Mouse (Mus musculus) left cerebral cortex, postnatal 25 days (tissue): ENCODE measurements around the gene Tnrc18. TPM values are rescaled to one million over a fixed set of nuclear protein-coding genes. Genes with fewer than 3 reads are reported as not detected.

Experiments used
- DNase-seq, 2 experiments: peaks; one replicate each; pipeline ENCODE4 v3.0.0; 2022; ENCODE audit warnings: low spot score in 2 of 2, mixed read lengths in 1 of 2
- intact Hi-C: fragments of 180-260 bp; cut with DNase I; formaldehyde crosslinking; loops from one replicate; pipeline ENCODE4 v1.15.1; 2025
- total RNA-seq, 2 experiments: library from RNA; stranded (reverse); gene quantifications; 2 replicates each; pipeline ENCODE4 v1.2.3; 2021

The Tnrc18 gene
- total RNA-seq, 2 experiments from 2014 or later = 114 to 125 TPM

DNA sequence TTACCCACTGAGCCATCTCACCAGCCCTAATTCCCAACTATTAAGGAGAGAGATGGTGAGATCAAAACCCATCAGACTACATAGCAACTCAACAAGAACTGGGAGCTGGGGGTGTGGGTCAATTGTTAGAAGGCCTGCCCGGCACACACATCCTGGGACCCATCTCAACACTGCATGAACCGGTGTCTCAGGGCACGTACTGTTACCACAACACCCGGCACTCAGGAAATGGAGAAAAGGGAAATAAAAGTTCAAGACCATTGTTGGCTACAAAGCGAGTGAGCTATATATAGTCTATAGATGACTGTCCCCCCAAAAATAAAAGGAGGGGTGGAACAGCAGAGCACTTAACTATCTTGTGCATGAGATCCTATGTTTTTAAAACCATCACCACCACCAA lies 30.8 kb downstream of the Tnrc18 start:
- intact Hi-C loops = no loop called here
- DNase-seq = no peak

- DNase-seq = no peak
- intact Hi-C loops = no loop called here
Observed at GRCm38 (mm10) chr5:142786215-142786614, 31.2 kb downstream of the Tnrc18 start.

DNA sequence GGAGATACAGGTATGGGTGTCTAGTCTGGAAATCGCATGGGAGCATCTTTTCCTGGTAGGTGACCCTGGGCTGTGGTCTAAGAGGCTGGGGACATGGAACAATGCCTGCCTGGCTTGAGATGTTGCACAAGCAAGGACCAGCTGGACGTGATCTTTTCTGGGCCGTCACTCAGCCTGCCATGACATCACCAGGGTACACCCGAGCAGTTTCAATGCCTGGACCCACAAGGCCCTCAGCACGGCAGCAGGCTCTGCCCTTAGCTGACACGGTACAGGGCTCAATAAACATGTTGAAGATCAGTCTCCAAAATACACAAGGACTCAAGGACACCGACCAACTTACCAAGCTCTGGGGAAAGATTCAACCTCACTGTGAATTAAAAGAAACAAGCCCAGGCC lies 34.3 kb downstream of the Tnrc18 start:
- intact Hi-C loops = no loop called here
- no peak for DNase-seq

GRCm38 (mm10) chr5:142782459-142783141 lies 34.9 kb downstream of the Tnrc18 start:
- intact Hi-C loops = no loop called here
- DNase-seq = no peak

DNA sequence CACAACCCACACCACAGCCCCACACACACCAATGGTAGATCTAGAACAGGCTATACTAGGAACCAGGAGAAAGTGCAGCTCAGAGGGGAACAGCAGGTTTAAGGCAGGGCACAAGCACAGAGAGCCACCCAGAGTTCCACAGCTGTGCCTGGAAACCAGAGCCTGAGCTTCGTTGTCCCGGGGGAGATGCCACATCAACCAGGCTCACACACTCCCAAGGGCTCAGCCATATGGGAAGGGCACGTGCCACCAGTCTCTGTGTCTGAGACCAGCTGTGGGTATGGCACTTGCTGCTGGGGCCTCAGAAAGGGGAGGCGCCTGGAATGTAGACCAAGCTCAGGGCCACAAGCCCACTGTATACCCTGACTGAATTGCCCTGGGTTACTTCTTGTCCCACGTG lies 36.9 kb downstream of the Tnrc18 start:
- intact Hi-C loops = no loop called here
- no peak for DNase-seq

DNA sequence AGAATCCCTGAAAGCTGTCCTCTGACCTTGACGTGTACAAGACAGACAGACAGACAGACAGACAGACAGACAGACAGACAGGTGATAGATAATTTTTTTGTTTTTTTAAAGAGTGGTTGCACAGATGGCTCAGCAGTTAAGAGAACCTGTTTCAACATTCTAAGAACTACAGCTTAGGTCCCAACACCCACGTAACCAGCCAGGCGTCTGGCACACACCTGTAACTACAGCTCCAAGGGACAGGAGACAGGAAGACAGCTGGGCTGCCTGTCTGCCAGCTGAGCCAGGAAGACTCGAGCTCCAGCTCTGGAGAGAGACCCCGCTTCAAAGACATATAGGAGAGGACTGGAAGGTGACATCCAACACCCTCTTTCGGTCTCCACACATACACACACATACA lies 38.6 kb downstream of the Tnrc18 start:
- peak in 1 of 2 experiments; percentile 26 for DNase-seq
- intact Hi-C loops = no loop called here

GRCm38 (mm10) chr5:142778135-142778534 lies 39.3 kb downstream of the Tnrc18 start:
- DNase-seq = no peak
- intact Hi-C loops = no loop called here

- intact Hi-C loops = no loop called here
- DNase-seq = no peak
Observed at GRCm38 (mm10) chr5:142776080-142776479, 41.4 kb downstream of the Tnrc18 start.

DNA sequence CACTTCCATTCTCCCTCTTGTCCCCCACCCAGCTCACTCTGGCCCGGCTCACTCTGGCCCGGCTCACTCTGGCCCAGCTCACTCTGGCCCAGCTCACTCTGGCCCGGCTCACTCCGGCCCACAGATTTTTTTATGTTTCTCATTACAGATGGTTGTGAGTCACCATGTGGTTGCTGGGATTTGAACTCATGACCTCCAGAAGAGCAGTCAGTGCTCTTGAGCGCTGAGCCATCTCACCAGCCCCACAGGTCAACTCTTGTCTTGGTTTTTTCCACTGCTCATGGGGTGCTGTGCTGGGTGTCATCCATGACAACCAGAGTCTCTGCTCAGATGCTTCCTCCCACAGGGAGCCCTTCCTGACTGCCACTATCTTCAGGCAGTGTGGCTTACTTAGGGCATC lies 42.7 kb downstream of the Tnrc18 start:
- intact Hi-C loops = no loop called here
- no peak for DNase-seq

- no peak for DNase-seq
- intact Hi-C loops = no loop called here
Observed at GRCm38 (mm10) chr5:142771964-142772363, 45.5 kb downstream of the Tnrc18 start.

DNA sequence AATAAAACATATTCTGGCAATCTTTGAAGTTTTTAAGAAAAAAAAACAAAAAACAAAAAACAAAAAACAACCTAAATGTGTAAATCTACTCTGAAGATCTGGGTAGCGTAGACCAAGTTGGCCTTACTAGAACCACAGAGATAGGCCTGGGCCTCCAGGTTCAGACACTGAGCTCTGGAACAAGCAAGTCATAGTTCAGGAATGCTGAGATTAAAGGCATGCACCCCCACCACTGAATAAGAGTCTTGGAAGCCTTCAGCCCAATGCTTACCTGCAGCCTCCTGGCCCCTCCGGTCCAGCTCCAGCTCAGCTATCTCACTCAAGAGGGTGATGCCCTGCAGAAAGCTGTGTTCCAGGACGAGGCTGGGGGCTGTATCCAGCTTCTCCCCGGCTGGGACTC lies 46.4 kb downstream of the Tnrc18 start:
- intact Hi-C loops = no loop called here
- no peak for DNase-seq

DNA sequence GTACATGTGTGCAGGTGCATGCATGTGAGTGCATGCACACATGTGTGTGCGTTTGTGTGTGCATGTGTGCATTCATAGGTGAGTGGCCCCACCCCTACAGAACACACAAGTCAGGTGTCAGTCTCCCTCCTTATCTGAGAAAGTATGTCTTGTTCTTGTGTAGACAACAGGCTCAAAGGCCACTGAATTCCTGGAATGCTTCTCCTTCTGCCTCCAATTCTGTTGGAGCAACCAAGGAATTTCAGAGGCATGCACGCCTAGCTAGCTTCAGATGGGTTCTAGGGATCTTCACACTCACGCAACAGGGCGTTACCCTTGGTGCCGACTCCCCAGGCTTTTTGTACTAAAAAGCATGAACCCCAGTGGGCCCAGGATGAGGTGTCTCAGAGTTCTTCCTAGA lies 47.8 kb downstream of the Tnrc18 start:
- intact Hi-C loops = loop anchor here (2.0 to 10.0 kb wide), 3 partner anchors 43 to 295 kb away; no protein-coding TSS in a partner anchor
- no peak for DNase-seq

DNA sequence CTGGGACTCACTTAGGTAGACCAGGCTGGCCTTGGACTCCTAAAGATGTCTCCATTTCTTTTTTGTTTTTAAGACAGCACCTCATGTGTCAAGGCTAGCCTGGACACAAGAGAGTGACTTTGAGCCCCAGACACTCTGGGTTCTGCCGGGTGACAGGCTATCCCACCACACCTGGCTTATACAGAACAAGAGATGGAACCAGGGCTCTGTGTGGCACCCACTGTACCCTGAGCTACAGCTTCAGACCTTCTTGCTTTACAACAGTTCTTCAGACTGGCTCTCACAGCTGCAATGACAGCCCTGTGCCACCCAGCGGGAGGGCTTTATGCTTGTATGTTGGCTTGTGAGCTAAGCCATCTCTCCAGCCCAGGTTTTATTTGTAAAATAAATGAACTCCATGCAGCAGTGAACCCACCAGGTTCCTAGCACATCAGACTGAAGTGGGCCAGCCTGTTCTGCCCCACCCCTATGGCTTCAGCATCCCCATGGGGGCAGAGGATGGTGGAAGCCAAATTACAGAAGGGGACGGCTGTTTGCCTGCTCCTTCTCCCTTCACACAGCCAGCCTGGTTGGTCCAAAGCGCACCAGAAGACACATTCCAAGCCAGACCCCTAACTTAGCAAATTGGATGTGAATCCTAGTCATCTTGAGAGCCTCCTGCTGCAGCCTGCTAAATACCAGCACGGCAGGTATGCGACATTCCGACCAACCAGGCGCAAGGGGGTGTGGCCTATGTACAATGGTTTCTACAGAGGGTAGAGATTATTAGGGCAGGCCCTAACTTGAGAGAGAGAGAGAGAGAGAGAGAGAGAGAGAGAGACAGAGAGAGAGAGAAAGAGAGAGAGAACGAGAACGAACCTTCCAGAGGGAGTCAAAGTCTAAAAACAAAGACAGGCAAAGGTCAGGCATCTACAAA lies 48.9 kb downstream of the Tnrc18 start:
- intact Hi-C loops = loop anchor here (2.0 to 10.0 kb wide), 3 partner anchors 44 to 296 kb away; no protein-coding TSS in a partner anchor
- no peak for DNase-seq

- peak; percentile 72 to 87 for DNase-seq
- intact Hi-C loops = loop anchor here (2.0 to 10.0 kb wide), 4 partner anchors 45 to 297 kb away; no protein-coding TSS in a partner anchor
Observed at GRCm38 (mm10) chr5:142767937-142768336, 49.5 kb downstream of the Tnrc18 start.

GRCm38 (mm10) chr5:142766708-142767107 lies 50.8 kb downstream of the Tnrc18 start:
- intact Hi-C loops = loop anchor here (2.0 to 10.0 kb wide), 2 partner anchors 52 to 298 kb away; no protein-coding TSS in a partner anchor
- peak in 1 of 2 experiments; percentile 61 for DNase-seq

GRCm38 (mm10) chr5:142764889-142765288 lies 52.6 kb downstream of the Tnrc18 start:
- intact Hi-C loops = loop anchor here (10.0 kb wide), 1 partner anchor 300 kb away; no protein-coding TSS in a partner anchor
- no peak for DNase-seq

DNA sequence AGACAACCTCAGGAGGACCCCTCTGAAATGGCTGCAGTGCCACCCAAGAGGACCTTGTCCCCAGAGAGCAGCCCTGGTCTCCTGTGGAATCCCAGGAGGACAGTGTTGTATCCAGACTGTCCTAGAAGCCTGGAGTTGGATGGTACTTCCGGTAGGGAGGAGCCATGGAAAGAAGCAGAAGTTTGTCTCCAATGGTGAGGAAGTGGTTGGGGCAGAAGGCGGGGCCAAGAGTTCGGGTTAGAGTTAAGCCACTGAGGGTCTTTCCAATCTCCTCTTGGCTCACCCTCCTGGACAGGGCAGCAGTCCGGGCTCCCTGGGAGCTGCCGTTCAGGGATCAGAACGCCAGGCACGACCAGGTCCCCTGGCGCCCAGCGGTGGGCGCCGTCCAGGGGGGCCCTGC lies 53.2 kb downstream of the Tnrc18 start:
- no peak for DNase-seq
- intact Hi-C loops = loop anchor here (10.0 kb wide), 1 partner anchor 300 kb away; no protein-coding TSS in a partner anchor

- intact Hi-C loops = loop anchor here (10.0 kb wide), 1 partner anchor 303 kb away; no protein-coding TSS in a partner anchor
- DNase-seq = no peak
Observed at GRCm38 (mm10) chr5:142762082-142762807, 55.2 kb downstream of the Tnrc18 start.

- intact Hi-C loops = loop anchor here (10.0 kb wide), 1 partner anchor 303 kb away; no protein-coding TSS in a partner anchor
- DNase-seq = peak; percentile 68 to 92
Observed at GRCm38 (mm10) chr5:142761326-142761983, 56.0 kb downstream of the Tnrc18 start.
